Mouse (Mus musculus) cerebellum, adult 2 months (tissue): ENCODE data around the gene Mc1r. TPM values are rescaled to one million over a fixed set of nuclear protein-coding genes. Genes with fewer than 3 reads are reported as not detected.
A peak's percentile ranks its signal among the peaks of the same experiment; 100 is the strongest.

ENCODE experiments used
- DNase-seq, 2 experiments: peaks; one replicate each; pipeline ENCODE4 v3.0.0; 2021
- H3K27ac ChIP-seq: fragments of 200-500 bp; 2 replicates; pipeline ENCODE4 v1.5.1; 2012; ENCODE audit warnings: low read length, control low read depth, inconsistent platforms; ENCODE audit not compliant: insufficient read depth
- H3K27me3 ChIP-seq: fragments of 200-500 bp; 2 replicates; pipeline ENCODE4 v1.6.1; 2012; ENCODE audit warnings: inconsistent platforms, mild to moderate bottlenecking, low read length, moderate library complexity; ENCODE audit not compliant: control insufficient read depth, insufficient read depth
- H3K4me1 ChIP-seq: fragments of 200-500 bp; 2 replicates; pipeline ENCODE4 v1.6.1; 2011; ENCODE audit warnings: low read length; ENCODE audit not compliant: control insufficient read depth, insufficient read depth
- H3K4me3 ChIP-seq: fragments of 200-500 bp; replicated peaks from 2 replicates; pipeline ENCODE3; 2011; ENCODE audit warnings: mild to moderate bottlenecking, low read depth, low read length, control low read depth; ENCODE audit not compliant: insufficient read depth
- CTCF ChIP-seq: fragments of 200-500 bp; IDR thresholded peaks from 2 replicates; pipeline ENCODE4 v1.5.1; 2011; ENCODE audit warnings: low read depth, mild to moderate bottlenecking, control low read depth, low read length, moderate library complexity, borderline replicate concordance; ENCODE audit not compliant: insufficient read depth
- POLR2A ChIP-seq: fragments of 200-500 bp; IDR thresholded peaks from 2 replicates; pipeline ENCODE4 v1.6.1; 2011; ENCODE audit warnings: low read length, control low read depth, borderline replicate concordance; ENCODE audit not compliant: insufficient read depth
- WGBS: fragments of 180-500 bp; shearing (Covaris S2); methylation state at CpG from one replicate; pipeline ENCODE4 v1.1.7; 2018; 5-methylcytosine and 5-hydroxymethylcytosine counted together
- polyA plus RNA-seq: library from polyadenylated mRNA; depleted of rRNA; stranded (reverse); fragments of >200 nt; gene quantifications from 2 replicates; pipeline ENCODE4 v1.2.3, GENCODE M21; 2012

Mc1r gene
- polyA plus RNA-seq, 1 experiment: 0.05 TPM

DNA sequence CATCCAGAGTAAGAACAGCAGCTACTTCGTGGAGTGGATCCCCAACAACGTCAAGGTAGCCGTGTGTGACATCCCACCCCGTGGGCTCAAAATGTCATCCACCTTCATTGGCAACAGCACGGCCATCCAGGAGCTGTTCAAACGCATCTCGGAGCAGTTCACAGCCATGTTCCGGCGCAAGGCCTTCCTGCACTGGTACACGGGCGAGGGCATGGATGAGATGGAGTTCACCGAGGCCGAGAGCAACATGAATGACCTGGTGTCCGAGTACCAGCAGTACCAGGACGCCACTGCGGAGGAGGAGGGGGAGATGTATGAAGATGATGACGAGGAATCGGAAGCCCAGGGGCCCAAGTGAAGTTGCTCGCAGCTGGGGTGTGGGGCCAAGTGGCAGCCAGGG, 14.4 kb downstream of the Mc1r start:
- DNase-seq: no peak
- Histone ChIP-seq H3K27me3 (no peaks in the 10 kb centered on the region), H3K4me1 (peaks cover 19% of the 10 kb centered on the region), H3K4me3 (no peak overlapping the region), H3K27ac (no peak overlapping the region)
- no peak for TF ChIP-seq POLR2A
- WGBS: 90% methylated on average over 19 of the region's 19 CpGs

DNA sequence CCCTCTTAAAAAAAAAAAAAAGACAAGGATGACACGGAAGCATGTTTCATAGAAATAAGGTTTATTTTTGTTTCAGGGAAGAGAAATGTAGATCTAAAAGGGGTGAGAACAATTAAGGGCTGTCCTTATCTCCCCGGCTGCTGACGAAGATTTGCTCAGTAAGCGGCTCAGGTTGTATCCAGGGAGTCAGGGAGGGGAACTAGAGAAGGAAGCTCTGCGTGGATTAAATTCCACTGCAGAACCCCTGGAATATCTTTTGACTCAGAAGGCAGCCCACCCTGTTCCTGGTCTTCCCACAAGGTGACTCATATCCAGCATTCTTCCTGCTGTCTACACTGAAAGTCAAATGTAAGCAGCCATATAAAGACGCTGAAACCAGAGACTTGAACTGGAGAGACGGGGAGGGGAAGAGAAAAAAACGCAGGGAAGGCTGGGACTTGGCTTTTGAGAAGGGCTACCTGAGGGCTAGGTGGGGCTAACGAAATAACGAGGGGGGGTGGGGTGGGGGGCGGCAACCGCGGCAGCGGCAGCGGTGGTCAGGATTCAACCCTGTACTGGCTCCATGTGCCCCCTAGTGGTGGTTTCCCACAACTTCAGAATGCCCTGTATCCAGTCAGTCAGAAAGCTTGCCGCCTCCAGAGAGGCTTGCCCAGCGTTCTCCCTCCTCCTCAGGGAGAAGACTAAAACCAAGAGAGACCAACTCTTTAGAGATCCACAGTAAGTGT, 15.3 kb downstream of the Mc1r start:
- Histone ChIP-seq H3K27ac (peak overlapping the region; percentile 73), H3K27me3 (no peaks in the 10 kb centered on the region), H3K4me1 (peaks cover 24% of the 10 kb centered on the region), H3K4me3 (peak overlapping the region; percentile 42)
- WGBS: 20% methylated on average over 17 of the region's 17 CpGs
- TF ChIP-seq CTCF (peak; percentile 65), POLR2A (no peak)
- DNase-seq: peak; percentile 81

DNA sequence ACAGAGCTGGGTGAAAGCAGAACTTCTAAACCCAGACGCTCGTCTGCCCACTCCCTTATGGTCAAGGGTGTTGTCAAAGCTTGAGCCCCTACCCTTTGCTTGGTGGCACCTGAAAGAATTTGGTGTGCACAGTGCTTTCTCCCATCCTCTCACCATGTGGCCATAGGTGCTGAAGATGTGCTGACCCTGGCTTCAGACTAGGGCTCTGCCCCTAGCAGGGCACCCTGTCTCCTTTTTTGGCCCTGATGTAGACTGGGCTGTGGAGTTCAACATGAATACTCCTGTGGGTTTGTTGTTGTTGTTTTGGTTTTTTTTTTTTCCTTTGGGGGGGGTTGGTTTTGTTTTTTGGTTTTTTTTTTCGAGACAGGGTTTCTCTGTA, 15.9 kb downstream of the Mc1r start:
- peaks cover 24% of the 10 kb centered on the region for H3K4me1 ChIP-seq

DNA sequence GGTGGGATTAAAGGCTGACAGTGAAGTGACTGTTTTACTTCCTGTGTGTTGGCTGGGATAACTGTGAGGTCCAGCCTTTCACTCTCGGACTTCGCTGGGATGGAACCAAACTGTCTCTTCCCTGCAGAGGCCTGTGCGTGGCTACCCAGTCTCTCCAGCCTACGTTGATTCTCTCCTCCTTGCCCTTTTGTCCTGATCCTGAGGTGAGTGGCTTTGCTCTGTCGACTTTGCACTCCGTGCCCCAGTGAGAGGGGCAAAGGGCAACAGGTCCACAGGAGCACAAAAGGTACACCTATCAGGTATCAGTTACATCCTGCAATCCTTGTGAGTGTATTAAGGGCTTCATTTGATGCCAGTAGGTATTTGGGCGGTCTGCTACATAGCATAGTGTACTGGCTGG, 16.5 kb downstream of the Mc1r start, which contains the start of gene Def8:
TSS of gene Def8 (plus strand) at position 87 of the 400 bp plus-strand sequence.
- Histone ChIP-seq H3K4me1 (peaks cover 24% of the 10 kb centered on the region), H3K27ac (peak within 1 kb of the TSS; percentile 73), H3K27me3 (no peaks in the 10 kb centered on the region), H3K4me3 (peak within 1 kb of the TSS; percentile 42)
- DNase-seq: no peak
- TF ChIP-seq CTCF (no peak), POLR2A (no peak)
- WGBS: 76% methylated on average over 7 of the region's 7 CpGs

More for the DNA sequence above, 15.9 kb downstream of the Mc1r start:
- Histone ChIP-seq H3K27ac (peak overlapping the region; percentile 73), H3K4me3 (peak overlapping the region; percentile 7), H3K27me3 (no peaks in the 10 kb centered on the region)
- TF ChIP-seq POLR2A: no peak
- no peak for TF ChIP-seq CTCF
- no peak for DNase-seq
- 24% methylated on average over 3 of the region's 3 CpGs for WGBS

DNA sequence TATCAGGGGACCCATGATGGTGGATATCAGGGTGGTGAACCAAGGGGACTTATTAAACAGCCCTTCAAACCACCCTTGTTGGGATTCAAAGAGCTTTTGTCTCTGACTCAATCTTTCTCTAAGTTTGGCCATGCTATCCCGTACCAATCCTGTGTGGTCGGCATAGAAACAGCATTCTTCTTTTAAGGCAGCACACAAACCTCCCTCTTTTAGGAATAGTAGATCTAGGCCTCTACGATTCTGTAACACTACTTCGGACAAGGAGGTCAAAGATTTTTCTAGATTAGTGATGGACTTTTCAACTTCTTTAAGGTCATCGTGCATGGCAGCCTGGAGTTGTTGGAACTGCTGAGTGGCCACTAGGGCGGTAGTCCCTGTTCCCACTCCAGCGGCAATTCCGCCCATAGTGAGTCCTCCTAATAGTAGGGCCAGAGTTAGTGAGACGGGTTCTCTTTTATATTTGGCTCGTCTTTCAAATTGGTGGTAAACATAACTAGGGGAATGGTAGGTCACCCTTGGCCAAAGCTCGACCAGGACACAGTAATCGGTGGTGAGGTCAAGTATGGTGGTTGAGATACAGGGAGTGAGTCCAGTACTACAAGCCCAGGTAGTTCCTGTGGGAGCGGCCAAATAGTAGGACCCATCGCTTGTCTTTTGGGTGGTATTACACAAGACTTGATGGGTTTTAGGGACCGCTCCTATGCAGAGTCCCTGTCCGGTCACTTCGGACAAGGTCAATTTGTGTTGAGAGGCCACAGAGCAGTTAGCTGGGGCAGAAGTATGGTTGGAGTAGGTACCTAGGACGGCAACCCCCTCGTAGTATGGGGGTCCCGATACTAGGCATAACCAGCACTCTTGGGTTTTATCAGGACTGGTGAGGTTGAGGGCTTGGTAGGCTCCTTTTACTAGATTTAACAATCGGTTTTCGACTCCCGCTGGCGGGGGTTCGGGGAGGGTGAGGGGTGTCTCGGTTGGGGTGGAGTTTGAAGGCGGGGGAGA, 19.9 kb downstream of the Mc1r start:
- no peak overlapping the region for H3K4me3 ChIP-seq
- H3K4me1 ChIP-seq: peaks cover 18% of the 10 kb centered on the region
- no peak for TF ChIP-seq POLR2A
- TF ChIP-seq CTCF: no peak
- peak overlapping the region; percentile 94 for H3K27ac ChIP-seq
- H3K27me3 ChIP-seq: no peaks in the 10 kb centered on the region
- 97% methylated on average over 27 of the region's 27 CpGs for WGBS
- DNase-seq: no peak

DNA sequence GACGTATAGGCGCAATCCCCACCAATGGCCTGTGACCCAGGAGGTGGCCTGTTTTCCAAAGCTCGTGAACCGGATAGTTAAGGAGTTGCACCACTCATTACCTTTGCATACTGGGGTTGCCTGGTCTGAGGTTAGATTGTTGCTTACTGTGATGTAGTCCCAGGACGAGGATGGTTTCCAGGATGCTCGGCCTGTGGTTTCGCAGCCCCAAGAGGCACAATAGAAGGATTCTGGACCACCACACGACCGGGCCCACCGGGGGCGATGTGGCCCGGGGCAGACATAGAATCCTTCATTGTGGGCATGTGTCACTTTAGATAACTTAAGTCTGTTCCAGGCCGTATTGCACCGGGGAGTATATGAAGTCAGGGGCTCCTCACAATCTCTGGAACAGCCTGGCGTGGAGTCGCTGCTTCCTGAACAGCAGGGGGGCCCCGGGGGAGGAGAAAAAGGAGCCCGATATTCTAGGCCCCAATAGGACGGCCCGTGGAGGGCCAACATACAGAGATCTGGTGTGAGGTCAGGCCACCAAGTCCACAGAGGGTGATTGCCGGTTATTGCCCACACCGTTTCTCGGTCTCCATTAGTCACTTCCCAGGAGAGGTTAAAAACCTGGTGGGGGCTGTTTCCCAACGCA, 20.9 kb downstream of the Mc1r start:
- Histone ChIP-seq H3K27ac (no peak overlapping the region), H3K4me3 (no peak overlapping the region), H3K4me1 (peaks cover 15% of the 10 kb centered on the region), H3K27me3 (no peaks in the 10 kb centered on the region)
- no peak for DNase-seq
- TF ChIP-seq POLR2A: no peak
- TF ChIP-seq CTCF: no peak
- WGBS: 95% methylated on average over 24 of the region's 24 CpGs

DNA sequence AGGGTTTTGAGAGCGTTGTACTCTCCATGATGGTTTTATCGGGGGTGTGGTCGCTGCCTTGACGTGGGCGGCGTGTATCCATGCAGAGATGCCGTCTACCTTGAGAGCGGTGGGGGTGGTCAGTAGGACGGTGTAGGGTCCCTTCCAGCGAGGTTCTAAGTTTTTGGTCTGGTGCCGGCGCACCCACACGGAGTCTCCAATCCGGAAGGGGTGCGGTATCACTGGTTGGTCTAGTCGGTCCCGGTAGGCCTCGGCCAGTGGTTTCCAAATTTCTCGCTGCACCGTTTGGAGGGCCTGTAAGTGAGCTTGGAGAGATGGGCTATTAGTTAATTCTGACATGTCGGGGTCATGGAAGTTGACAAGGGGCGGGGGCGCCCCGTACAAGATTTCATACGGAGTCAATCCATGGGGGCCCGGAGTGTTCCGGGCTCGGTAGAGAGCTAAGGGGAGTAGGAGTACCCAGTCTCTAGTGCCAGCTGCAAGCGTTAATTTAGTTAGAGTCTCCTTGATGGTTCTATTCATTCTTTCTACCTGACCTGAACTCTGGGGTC, 21.5 kb downstream of the Mc1r start:
- Histone ChIP-seq H3K27me3 (no peaks in the 10 kb centered on the region), H3K27ac (no peak overlapping the region), H3K4me1 (peaks cover 13% of the 10 kb centered on the region), H3K4me3 (no peak overlapping the region)
- DNase-seq: no peak
- TF ChIP-seq POLR2A (no peak), CTCF (no peak)
- 97% methylated on average over 29 of the region's 29 CpGs for WGBS
